Mouse (Mus musculus) MEL (cell line): Measurements from ENCODE around the gene Gm5475. TPM values are rescaled to one million over a fixed set of nuclear protein-coding genes. Genes with fewer than 3 reads are reported as not detected.

Experiments used
- DNase-seq: peaks from one replicate; pipeline ENCODE4 v3.0.0; 2011; ENCODE audit warnings: low read depth, low spot score
- H3K27ac ChIP-seq: 2 replicates; pipeline ENCODE4 v1.5.1; 2012; ENCODE audit warnings: low read depth, mild to moderate bottlenecking, control low read depth, low read length, moderate library complexity; ENCODE audit not compliant: control insufficient read depth
- H3K27me3 ChIP-seq, 2 experiments: fragments of 150-350 bp in 1 of 2; sonication (generic) in 1 of 2; 2 replicates each; pipeline ENCODE4 v1.6.1; 2012; ENCODE audit warnings: low read length in 2 of 2, mild to moderate bottlenecking in 2 of 2, improper control_type of control experiment in 1 of 2, moderate library complexity in 1 of 2; ENCODE audit not compliant: insufficient read depth in 2 of 2, control insufficient read depth in 1 of 2
- H3K36me3 ChIP-seq, 2 experiments: 2 replicates each; pipeline ENCODE4 v1.6.1; 2012 to 2014; ENCODE audit warnings: low read length in 2 of 2, improper control_type of control experiment in 1 of 2, inconsistent platforms in 1 of 2, mild to moderate bottlenecking in 1 of 2; ENCODE audit not compliant: insufficient read depth in 2 of 2, control insufficient read depth in 1 of 2
- H3K4me1 ChIP-seq, 2 experiments: fragments of 150-350 bp in 1 of 2; sonication (generic) in 1 of 2; 2 replicates each; pipeline ENCODE4 v1.6.1; 2012; ENCODE audit warnings: low read length in 2 of 2, improper control_type of control experiment in 1 of 2, mild to moderate bottlenecking in 1 of 2; ENCODE audit not compliant: insufficient read depth in 2 of 2, control insufficient read depth in 1 of 2
- H3K4me3 ChIP-seq, 2 experiments: fragments of 150-350 bp in 1 of 2; sonication (generic) in 1 of 2; 2 replicates each; pipeline ENCODE4 v1.5.1; 2012; ENCODE audit warnings: low read depth in 2 of 2, low read length in 2 of 2, mild to moderate bottlenecking in 2 of 2, moderate library complexity in 2 of 2, control low read depth in 1 of 2, improper control_type of control experiment in 1 of 2; ENCODE audit not compliant: control insufficient read depth in 1 of 2, insufficient read depth in 1 of 2
- H3K79me2 ChIP-seq: 2 replicates; pipeline ENCODE4 v1.6.1; 2012; ENCODE audit warnings: mild to moderate bottlenecking, low read length, moderate library complexity; ENCODE audit not compliant: control insufficient read depth, poor library complexity, insufficient read depth
- H3K9ac ChIP-seq: 2 replicates; pipeline ENCODE4 v1.6.1; 2012; ENCODE audit warnings: low read depth, mild to moderate bottlenecking, control low read depth, low read length, moderate library complexity; ENCODE audit not compliant: control insufficient read depth, poor library complexity, severe bottlenecking
- H3K9me3 ChIP-seq: fragments of 150-350 bp; sonication (generic); replicated peaks from 2 replicates; pipeline ENCODE4 v1.6.1; 2012; ENCODE audit warnings: mild to moderate bottlenecking, low read length, improper control_type of control experiment, moderate library complexity; ENCODE audit not compliant: insufficient read depth
- BHLHE40 ChIP-seq: IDR thresholded peaks from 2 replicates; pipeline ENCODE4 v1.6.1; 2012; ENCODE audit warnings: low read depth, mild to moderate bottlenecking, inconsistent platforms, low read length, improper control_type of control experiment, borderline replicate concordance
- CHD1 ChIP-seq: IDR thresholded peaks from 2 replicates; pipeline ENCODE4 v1.6.1; 2012; ENCODE audit warnings: low read depth, mild to moderate bottlenecking, inconsistent platforms, low read length, improper control_type of control experiment
- GABPA ChIP-seq: IDR thresholded peaks from 2 replicates; pipeline ENCODE4 v1.6.1; 2012; ENCODE audit warnings: low read depth, mild to moderate bottlenecking, inconsistent platforms, low read length, improper control_type of control experiment, moderate library complexity
- HCFC1 ChIP-seq: IDR thresholded peaks from 2 replicates; pipeline ENCODE4 v1.6.1; 2012; ENCODE audit warnings: low read depth, mild to moderate bottlenecking, inconsistent platforms, low read length, improper control_type of control experiment, moderate library complexity
- JUND ChIP-seq: IDR thresholded peaks from 2 replicates; pipeline ENCODE4 v1.6.1; 2011; ENCODE audit warnings: low read depth, mild to moderate bottlenecking, improper control_type of control experiment, low read length
- KAT2A ChIP-seq: conservative IDR thresholded peaks from 2 replicates; pipeline ENCODE4 v1.6.1; 2012; ENCODE audit warnings: low read depth, low read length, improper control_type of control experiment, inconsistent platforms
- MEF2A ChIP-seq: IDR thresholded peaks from 2 replicates; pipeline ENCODE4 v1.6.1; 2014; ENCODE audit warnings: low read depth, mild to moderate bottlenecking, inconsistent platforms, low read length, improper control_type of control experiment; ENCODE audit not compliant: poor library complexity, insufficient replicate concordance, severe bottlenecking; ENCODE audit errors: extremely low read depth
- POLR2A ChIP-seq, 2 experiments: IDR thresholded peaks; 2 replicates each; pipeline ENCODE4 v1.6.1; 2011 to 2012; ENCODE audit warnings: low read length in 2 of 2, mild to moderate bottlenecking in 2 of 2, control low read depth in 1 of 2, improper control_type of control experiment in 1 of 2, low read depth in 1 of 2, moderate library complexity in 1 of 2; ENCODE audit not compliant: control insufficient read depth in 1 of 2, insufficient read depth in 1 of 2, poor library complexity in 1 of 2
- POLR2AphosphoS2 ChIP-seq: IDR thresholded peaks from 2 replicates; pipeline ENCODE4 v1.6.1; 2011; ENCODE audit warnings: low read length, improper control_type of control experiment
- TAL1 ChIP-seq: IDR thresholded peaks from 2 replicates; pipeline ENCODE4 v1.6.1; 2012; ENCODE audit warnings: mild to moderate bottlenecking, inconsistent platforms, low read length, moderate library complexity, mixed read lengths
- TBP ChIP-seq: IDR thresholded peaks from 2 replicates; pipeline ENCODE4 v1.8.0; 2011; ENCODE audit warnings: low read depth, low read length, improper control_type of control experiment
- USF1 ChIP-seq: IDR thresholded peaks from 2 replicates; pipeline ENCODE4 v1.6.1; 2014; ENCODE audit warnings: low read depth, mild to moderate bottlenecking, inconsistent platforms, low read length, improper control_type of control experiment, moderate library complexity
- ZC3H11A ChIP-seq: IDR thresholded peaks from 2 replicates; pipeline ENCODE4 v1.6.1; 2012; ENCODE audit warnings: low read depth, mild to moderate bottlenecking, inconsistent platforms, low read length, improper control_type of control experiment
- ZMIZ1 ChIP-seq: IDR thresholded peaks from 2 replicates; pipeline ENCODE4 v1.6.1; 2012; ENCODE audit warnings: low read depth, mild to moderate bottlenecking, inconsistent platforms, low read length, improper control_type of control experiment, moderate library complexity
- ZNF384 ChIP-seq: IDR thresholded peaks from 2 replicates; pipeline ENCODE4 v1.6.1; 2012; ENCODE audit warnings: low read depth, mild to moderate bottlenecking, inconsistent platforms, low read length, improper control_type of control experiment
- polyA plus RNA-seq, 2 experiments: library from polyadenylated mRNA; stranded (reverse) in 1 of 2; unstranded in 1 of 2; fragments of >175 nt in 1 of 2; fragments of >200 nt in 1 of 2; gene quantifications; 2 replicates each; pipeline versions ENCODE4 v1.2.1 to v1.2.4; 2012; ENCODE audit warnings: low replicate concordance in 2 of 2, low read depth in 1 of 2; ENCODE audit not compliant: insufficient read length in 2 of 2, insufficient read depth in 1 of 2, missing spikeins in 1 of 2
- total RNA-seq: library from RNA; depleted of rRNA; stranded (reverse); fragments of 300-350 nt; gene quantifications from 2 replicates; pipeline ENCODE4 v1.2.3, GENCODE M21; 2012; rRNA removed

Gm5475 gene
- total and polyA plus RNA-seq, 3 experiments: 0.14 to 0.15 TPM; not detected in 1

GRCm38 (mm10) chr15:100470037-100470436, 48.1 kb downstream of the Gm5475 start:
- H3K4me3 ChIP-seq: peak overlapping the region; percentile 89
- TF ChIP-seq ZNF384: no peak
- no peak for TF ChIP-seq KAT2A
- no peak for TF ChIP-seq TAL1
- TF ChIP-seq POLR2AphosphoS2: no peak
- TF ChIP-seq USF1: peak; percentile 61

GRCm38 (mm10) chr15:100473926-100474503, 52.1 kb downstream of the Gm5475 start:
- peaks cover 0 to 10% of the 10 kb centered on the region in 2 experiments; a peak in 2 of 4 replicates for H3K4me1 ChIP-seq
- no peaks in the 10 kb centered on the region for H3K9me3 ChIP-seq
- no peaks in the 10 kb centered on the region for H3K27me3 ChIP-seq
- no peak for DNase-seq
- no peak overlapping the region for H3K9ac ChIP-seq
- H3K27ac ChIP-seq: no peak overlapping the region
- TF ChIP-seq KAT2A (no peak), BHLHE40 (no peak), GABPA (no peak), CHD1 (no peak), ZC3H11A (no peak), MEF2A (no peak), POLR2A (IDR thresholded peaks at IDR 0.05; ENCODE audit: control insufficient read depth in 1 of 2, insufficient read depth in 1 of 2, low read depth in 1 of 2, low read length in 2 of 2, poor library complexity in 1 of 2) (no peak), ZMIZ1 (no peak), TBP (no peak), HCFC1 (no peak), ZNF384 (no peak), JUND (no peak)
- H3K4me3 ChIP-seq: no peak overlapping the region
- H3K36me3 ChIP-seq: peaks cover 4 to 10% of the 10 kb centered on the region in 2 experiments
- peaks cover 11% of the 10 kb centered on the region for H3K79me2 ChIP-seq

More at GRCm38 (mm10) chr15:100470037-100470436, 48.1 kb downstream of the Gm5475 start:
- no peak for DNase-seq
- Histone ChIP-seq H3K36me3 (peaks cover 0 to 10% of the 10 kb centered on the region in 2 experiments; a peak in 3 of 4 replicates), H3K9me3 (no peaks in the 10 kb centered on the region), H3K9ac (peak overlapping the region; percentile 97; the same call in 1 of the 2 replicates), H3K79me2 (peaks cover 19% of the 10 kb centered on the region), H3K4me1 (peaks cover 0 to 10% of the 10 kb centered on the region in 2 experiments; a peak in 2 of 4 replicates), H3K27me3 (no peaks in the 10 kb centered on the region), H3K27ac (no peak overlapping the region)

Other genes with a start within 250 kb of the Gm5475 start
- 41.8 and 44.0 TPM in 2 replicates for gene Atf1, start 194.3 kb upstream of the Gm5475 start, total RNA-seq
- 100 to 1,000 TPM; 183 to 854 TPM for gene Atf1, start 194.3 kb upstream of the Gm5475 start, polyA plus RNA-seq
- not detected in 2 replicates for gene Tmprss12, start 141.3 kb upstream of the Gm5475 start, total RNA-seq
- gene Tmprss12, start 141.3 kb upstream of the Gm5475 start, polyA plus RNA-seq: not detected
- 17.3 and 28.9 TPM in 2 replicates for gene Mettl7a1, start 118.0 kb upstream of the Gm5475 start, total RNA-seq
- 10 to 100 TPM in 1 of 2 experiments, not detected in 1; 34.4 TPM for gene Mettl7a1, start 118.0 kb upstream of the Gm5475 start, polyA plus RNA-seq
- 0.12 and 0.13 TPM in 2 replicates for gene Mettl7a3, start 87.2 kb upstream of the Gm5475 start, total RNA-seq
- gene Mettl7a3, start 87.2 kb upstream of the Gm5475 start, polyA plus RNA-seq: under 1 TPM in 1 of 2 experiments, not detected in 1; 0.70 TPM
- not detected in 2 replicates for gene Methig1, start 69.0 kb upstream of the Gm5475 start, total RNA-seq
- gene Methig1, start 69.0 kb upstream of the Gm5475 start, polyA plus RNA-seq: not detected
- gene Mettl7a2, start 68.9 kb upstream of the Gm5475 start, total RNA-seq: not detected in 2 replicates
- not detected for gene Mettl7a2, start 68.9 kb upstream of the Gm5475 start, polyA plus RNA-seq
- not detected in 2 replicates for gene Higd1c, start 57.6 kb upstream of the Gm5475 start, total RNA-seq
- gene Higd1c, start 57.6 kb upstream of the Gm5475 start, polyA plus RNA-seq: not detected
- 52.7 and 69.0 TPM in 2 replicates for gene Slc11a2, start 2.9 kb downstream of the Gm5475 start, total RNA-seq
- gene Slc11a2, start 2.9 kb downstream of the Gm5475 start, polyA plus RNA-seq: 100 to 1,000 TPM in 1 of 2 experiments, not detected in 1; 112 TPM
- 30.1 and 38.8 TPM in 2 replicates for gene Letmd1, start 46.9 kb downstream of the Gm5475 start, total RNA-seq
- 100 to 1,000 TPM in 1 of 2 experiments, 10 to 100 TPM in 1; 64.3 to 277 TPM for gene Letmd1, start 46.9 kb downstream of the Gm5475 start, polyA plus RNA-seq
- 5.3 and 5.8 TPM in 2 replicates for gene Csrnp2, start 73.3 kb downstream of the Gm5475 start, total RNA-seq
- gene Csrnp2, start 73.3 kb downstream of the Gm5475 start, polyA plus RNA-seq: 1 to 10 TPM in 1 of 2 experiments, not detected in 1; 4.2 TPM
- gene Tfcp2, start 129.9 kb downstream of the Gm5475 start, total RNA-seq: 15.4 and 21.5 TPM in 2 replicates
- 10 to 100 TPM in 1 of 2 experiments, not detected in 1; 20.4 TPM for gene Tfcp2, start 129.9 kb downstream of the Gm5475 start, polyA plus RNA-seq
- gene Pou6f1, start 177.8 kb downstream of the Gm5475 start, total RNA-seq: 0.46 and 0.59 TPM in 2 replicates
- gene Pou6f1, start 177.8 kb downstream of the Gm5475 start, polyA plus RNA-seq: 1 to 10 TPM in 1 of 2 experiments, not detected in 1; 2.5 TPM
- 100 and 107 TPM in 2 replicates for gene Dazap2, start 193.2 kb downstream of the Gm5475 start, total RNA-seq
- gene Dazap2, start 193.2 kb downstream of the Gm5475 start, polyA plus RNA-seq: 100 to 1,000 TPM; 233 to 341 TPM
- 1.6 and 2.6 TPM in 2 replicates for gene Smagp, start 214.8 kb downstream of the Gm5475 start, total RNA-seq
- gene Smagp, start 214.8 kb downstream of the Gm5475 start, polyA plus RNA-seq: 10 to 100 TPM in 1 of 2 experiments, not detected in 1; 22.6 TPM
- 79.9 and 94.7 TPM in 2 replicates for gene Bin2, start 247.4 kb downstream of the Gm5475 start, total RNA-seq
- gene Bin2, start 247.4 kb downstream of the Gm5475 start, polyA plus RNA-seq: 100 to 1,000 TPM; 106 to 128 TPM